Mouse (Mus musculus): ENCODE results near the gene Tmem17. TPM values are rescaled to one million over a fixed set of nuclear protein-coding genes. Genes with fewer than 3 reads are reported as not detected.

Gene Tmem17
- under 1 TPM in 1 of 2 experiments, not detected in 1; 0.71 TPM for total RNA-seq (2023)

GRCm38 (mm10) chr11:22512038-22513001 lies at the start of gene Tmem17:
Gene Tmem17 (plus strand): TSS chr11:22512088.

Other genes with a start within 250 kb of the Tmem17 start
- 1 to 10 TPM; 1.3 to 2.4 TPM for gene Ehbp1, start 169.8 kb upstream of the Tmem17 start, total RNA-seq (2023)

Measured in neutrophil, adult 59 days (primary cell).